Mouse (Mus musculus): Measurements from ENCODE around the gene Sntb2. TPM values are rescaled to one million over a fixed set of nuclear protein-coding genes. Genes with fewer than 3 reads are reported as not detected.
"Not testable (repeated sequence)": the region's sequence is repeated elsewhere in the genome, so short reads cannot be mapped to it uniquely, and the experiment has no call there.

The Sntb2 gene
- polyA plus RNA-seq, 1 experiment, result 8.7 TPM

DNA sequence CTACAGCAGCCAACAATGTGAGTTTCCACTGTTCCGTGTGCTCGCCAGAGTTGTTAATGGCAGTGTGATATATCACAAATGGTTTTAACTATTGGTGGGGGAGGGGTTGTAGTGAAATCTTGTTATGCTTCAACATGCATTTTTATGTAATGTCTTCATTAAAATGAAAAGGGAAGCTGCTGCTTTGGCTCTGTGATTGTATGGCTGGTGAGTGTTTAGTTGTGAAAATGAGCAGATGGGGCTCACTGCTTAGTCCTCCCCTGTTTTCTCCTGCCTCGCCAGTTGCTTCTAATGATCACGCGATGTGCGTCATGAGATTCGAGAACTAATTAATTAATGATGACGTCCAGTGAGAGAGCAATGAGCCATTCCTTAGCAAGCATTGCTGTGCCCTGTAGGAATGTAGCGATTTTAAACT lies 49.9 kb downstream of the Sntb2 start:
- Histone ChIP-seq H3K4me3 (ENCODE audit: insufficient read depth, low read length) (no peak overlapping the region), H3K4me1 (ENCODE audit: control insufficient read depth, insufficient read depth, low read length) (peaks cover 4% of the 10 kb centered on the region; the same call in 1 of the 2 replicates), H3K27ac (ENCODE audit: insufficient read depth, low read length) (no peak overlapping the region)
- TF ChIP-seq POLR2A (IDR thresholded peaks at IDR 0.05; ENCODE audit: extremely low read depth, insufficient read depth, low read length) (no peak), CTCF (IDR thresholded peaks at IDR 0.05; ENCODE audit: extremely low read depth, insufficient read depth, low read length) (no peak)

DNA sequence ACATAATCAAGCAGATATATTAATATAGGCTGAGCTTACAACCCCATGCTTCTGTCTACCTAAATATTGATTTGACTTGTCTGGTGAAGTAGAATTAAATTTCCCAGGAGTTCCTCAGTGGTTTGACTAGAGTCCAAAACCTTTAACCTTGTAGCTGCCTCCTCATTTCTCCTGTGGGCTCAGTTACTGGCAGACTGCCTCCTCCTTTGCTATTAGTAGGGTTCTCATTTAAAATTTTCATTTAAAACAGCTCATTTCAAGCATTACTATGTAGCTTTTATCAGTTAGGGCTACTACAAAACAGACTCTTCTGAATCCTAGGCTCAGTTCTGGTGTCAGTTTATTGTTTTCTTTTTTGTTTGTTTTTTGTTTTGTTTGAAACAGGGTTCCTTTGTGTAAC lies 50.4 kb downstream of the Sntb2 start:
- H3K4me3 ChIP-seq (ENCODE audit: insufficient read depth, low read length), result no peak overlapping the region
- TF ChIP-seq POLR2A (IDR thresholded peaks at IDR 0.05; ENCODE audit: extremely low read depth, insufficient read depth, low read length) (no peak), CTCF (IDR thresholded peaks at IDR 0.05; ENCODE audit: extremely low read depth, insufficient read depth, low read length) (no peak)
- H3K4me1 ChIP-seq (ENCODE audit: control insufficient read depth, insufficient read depth, low read length), result peaks cover 4% of the 10 kb centered on the region; the same call in 1 of the 2 replicates
- H3K27ac ChIP-seq (ENCODE audit: insufficient read depth, low read length), result no peak overlapping the region

DNA sequence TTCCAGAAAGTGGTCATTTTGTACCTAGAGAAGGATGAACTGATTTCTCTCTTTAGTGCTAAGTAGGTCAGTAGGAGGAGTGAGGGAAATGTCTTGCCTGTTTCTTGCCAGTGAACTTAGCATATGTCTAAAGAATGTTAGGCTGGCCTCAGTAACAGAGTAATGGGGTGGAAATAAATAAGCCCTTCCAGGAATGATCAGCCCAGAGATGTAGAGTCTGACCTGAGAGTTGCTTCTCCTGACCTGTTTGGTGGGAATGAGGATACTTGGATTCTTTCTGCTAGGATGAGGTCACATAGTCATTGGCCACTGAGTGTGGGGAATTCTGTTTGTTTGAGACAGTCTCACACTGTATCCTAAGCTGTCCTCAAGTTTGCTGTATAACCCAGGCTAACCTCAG lies 52.0 kb downstream of the Sntb2 start:
- no peak overlapping the region for H3K27ac ChIP-seq (ENCODE audit: insufficient read depth, low read length)
- no peak overlapping the region for H3K4me3 ChIP-seq (ENCODE audit: insufficient read depth, low read length)
- no peak for TF ChIP-seq CTCF (IDR thresholded peaks at IDR 0.05; ENCODE audit: extremely low read depth, insufficient read depth, low read length)
- TF ChIP-seq POLR2A (IDR thresholded peaks at IDR 0.05; ENCODE audit: extremely low read depth, insufficient read depth, low read length), result no peak

DNA sequence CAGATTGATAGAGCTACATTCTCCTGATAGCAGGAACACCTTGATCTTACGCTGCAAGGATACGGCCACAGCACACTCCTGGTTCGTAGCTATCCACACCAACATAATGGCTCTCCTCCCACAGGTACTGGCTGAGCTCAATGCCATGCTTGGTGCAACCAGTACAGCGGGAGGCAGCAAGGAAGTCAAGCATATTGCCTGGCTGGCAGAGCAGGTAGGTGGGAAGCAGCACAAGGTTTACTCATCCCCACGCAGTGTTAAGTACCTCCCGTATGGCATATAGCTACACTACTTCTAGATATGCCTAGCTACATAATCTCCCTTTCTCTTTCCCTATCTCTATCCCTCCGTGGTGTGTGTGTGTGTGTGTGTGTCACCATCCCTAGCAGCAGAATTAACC lies 55.8 kb downstream of the Sntb2 start:
- no peak overlapping the region for H3K27ac ChIP-seq (ENCODE audit: insufficient read depth, low read length)
- no peak overlapping the region for H3K4me3 ChIP-seq (ENCODE audit: insufficient read depth, low read length)
- H3K4me1 ChIP-seq (ENCODE audit: control insufficient read depth, insufficient read depth, low read length), result peaks cover 2% of the 10 kb centered on the region; the same call in 1 of the 2 replicates
- TF ChIP-seq CTCF (IDR thresholded peaks at IDR 0.05; ENCODE audit: extremely low read depth, insufficient read depth, low read length), result no peak
- TF ChIP-seq POLR2A (IDR thresholded peaks at IDR 0.05; ENCODE audit: extremely low read depth, insufficient read depth, low read length), result no peak

More for the DNA sequence above, 52.0 kb downstream of the Sntb2 start:
- H3K4me1 ChIP-seq (ENCODE audit: control insufficient read depth, insufficient read depth, low read length), result peaks cover 4% of the 10 kb centered on the region; the same call in 1 of the 2 replicates

DNA sequence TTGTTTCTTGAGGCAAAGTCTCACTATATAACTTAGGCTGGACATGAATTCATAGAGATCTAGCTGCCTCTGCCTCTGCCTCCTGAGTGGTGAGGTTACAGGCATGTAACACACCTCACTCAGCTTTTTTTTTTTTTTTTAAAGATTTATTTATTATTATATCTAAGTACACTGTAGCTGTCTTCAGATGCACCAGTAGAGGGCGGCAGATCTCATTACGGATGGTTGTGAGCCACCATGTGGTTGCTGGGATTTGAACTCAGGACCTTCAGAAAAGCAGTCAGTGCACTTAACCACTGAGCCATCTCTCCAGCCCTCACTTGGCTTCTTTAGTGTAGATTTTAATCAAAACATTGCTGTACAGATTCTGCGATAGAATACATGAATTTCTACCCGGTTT lies 60.8 kb downstream of the Sntb2 start:
- not testable (repeated sequence) for H3K27ac ChIP-seq (ENCODE audit: insufficient read depth, low read length); H3K4me1 ChIP-seq (ENCODE audit: control insufficient read depth, insufficient read depth, low read length); H3K4me3 ChIP-seq (ENCODE audit: insufficient read depth, low read length)

DNA sequence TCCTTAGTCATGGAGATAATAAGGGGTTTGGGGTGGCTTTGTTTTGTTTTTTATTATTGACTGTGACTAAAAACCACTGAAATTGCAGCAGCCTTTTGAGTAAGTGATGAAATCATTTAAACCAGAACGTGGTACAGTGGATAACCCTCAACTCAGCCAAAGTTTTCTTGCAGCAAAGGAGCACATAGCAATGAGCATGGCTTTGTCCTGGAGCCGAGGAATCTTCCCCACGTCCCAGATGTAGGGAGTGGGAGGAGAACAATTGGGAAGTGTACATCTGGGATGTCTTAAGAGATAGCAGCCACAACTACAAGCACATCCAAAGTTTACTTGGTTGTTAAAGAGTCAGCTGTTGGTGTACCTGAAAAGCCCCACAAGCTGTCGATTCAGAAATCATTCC lies 61.9 kb downstream of the Sntb2 start:
- TF ChIP-seq POLR2A (IDR thresholded peaks at IDR 0.05; ENCODE audit: extremely low read depth, insufficient read depth, low read length), result no peak
- Histone ChIP-seq H3K27ac (ENCODE audit: insufficient read depth, low read length) (no peak overlapping the region), H3K4me1 (ENCODE audit: control insufficient read depth, insufficient read depth, low read length) (no peaks in the 10 kb centered on the region), H3K4me3 (ENCODE audit: insufficient read depth, low read length) (no peak overlapping the region)

DNA sequence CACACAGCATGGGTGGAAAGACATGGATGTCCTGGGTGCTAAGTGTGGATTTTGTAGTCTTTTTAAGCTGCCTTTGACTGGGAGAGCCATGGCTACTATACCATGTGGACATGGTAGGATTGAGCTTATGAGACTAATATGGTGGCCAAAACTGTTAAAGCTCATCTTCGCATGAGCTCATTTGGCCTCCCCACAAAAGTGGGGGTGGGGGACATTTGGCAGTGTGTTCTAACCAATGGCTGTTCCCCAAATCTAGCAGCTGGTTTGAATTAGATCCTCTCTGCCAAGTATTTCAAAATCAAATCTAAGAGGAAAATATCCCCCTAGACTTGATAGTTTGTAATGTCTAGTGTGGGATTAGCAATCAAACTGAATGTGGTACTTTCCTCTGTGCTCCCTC lies 63.5 kb downstream of the Sntb2 start:
- Histone ChIP-seq H3K4me1 (ENCODE audit: control insufficient read depth, insufficient read depth, low read length) (no peaks in the 10 kb centered on the region), H3K4me3 (ENCODE audit: insufficient read depth, low read length) (no peak overlapping the region), H3K27ac (ENCODE audit: insufficient read depth, low read length) (no peak overlapping the region)
- TF ChIP-seq POLR2A (IDR thresholded peaks at IDR 0.05; ENCODE audit: extremely low read depth, insufficient read depth, low read length) (no peak), CTCF (IDR thresholded peaks at IDR 0.05; ENCODE audit: extremely low read depth, insufficient read depth, low read length) (no peak)

DNA sequence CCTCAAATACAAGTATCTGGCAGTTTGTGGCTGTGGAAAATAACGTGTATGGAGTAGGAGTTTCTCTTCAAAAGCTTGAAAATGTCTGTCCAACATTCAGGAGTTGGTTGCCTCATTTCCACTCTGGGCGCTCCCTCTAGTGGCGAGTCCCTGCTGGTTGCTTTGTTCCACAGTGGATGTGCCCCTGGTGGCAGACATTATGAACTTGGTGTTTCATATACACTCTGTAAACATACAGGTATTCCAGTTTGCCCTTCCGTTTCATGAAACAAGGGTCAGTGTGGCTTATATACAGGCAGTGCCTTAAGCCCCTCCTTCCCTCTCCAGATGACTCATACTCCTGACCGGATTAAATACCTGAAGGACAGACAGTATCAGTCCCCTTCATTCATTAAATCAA lies 67.0 kb downstream of the Sntb2 start:
- Histone ChIP-seq H3K27ac (ENCODE audit: insufficient read depth, low read length) (no peak overlapping the region), H3K4me3 (ENCODE audit: insufficient read depth, low read length) (no peak overlapping the region), H3K4me1 (ENCODE audit: control insufficient read depth, insufficient read depth, low read length) (no peaks in the 10 kb centered on the region)
- peak; percentile 99 for TF ChIP-seq CTCF (IDR thresholded peaks at IDR 0.05; ENCODE audit: extremely low read depth, insufficient read depth, low read length)
- no peak for TF ChIP-seq POLR2A (IDR thresholded peaks at IDR 0.05; ENCODE audit: extremely low read depth, insufficient read depth, low read length)

DNA sequence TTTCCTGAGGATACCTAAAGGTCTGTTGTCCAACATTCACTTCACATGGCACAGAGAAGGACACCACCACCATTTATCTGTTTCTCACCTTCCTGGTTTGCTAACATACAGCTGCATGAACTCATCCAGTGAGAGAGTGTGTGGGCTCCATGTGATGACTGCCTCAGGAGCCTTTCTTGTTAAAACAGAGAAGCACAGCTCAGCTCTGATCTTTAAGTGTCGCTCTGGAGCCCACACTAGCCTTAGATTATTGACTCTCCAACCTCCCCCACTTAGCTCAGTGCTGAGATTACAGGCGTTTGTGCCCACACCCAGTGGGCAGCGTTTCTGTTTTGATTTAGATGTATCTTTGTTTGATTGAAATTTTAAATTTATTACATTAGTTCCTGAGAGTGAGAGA lies 72.2 kb downstream of the Sntb2 start:
- Histone ChIP-seq H3K4me1 (ENCODE audit: control insufficient read depth, insufficient read depth, low read length) (0 out of 2 replicates have a peak, but pooled peaks cover 1% of the 10 kb centered on the region), H3K27ac (ENCODE audit: insufficient read depth, low read length) (no peak overlapping the region), H3K4me3 (ENCODE audit: insufficient read depth, low read length) (no peak overlapping the region)
- TF ChIP-seq CTCF (IDR thresholded peaks at IDR 0.05; ENCODE audit: extremely low read depth, insufficient read depth, low read length) (no peak), POLR2A (IDR thresholded peaks at IDR 0.05; ENCODE audit: extremely low read depth, insufficient read depth, low read length) (no peak)

DNA sequence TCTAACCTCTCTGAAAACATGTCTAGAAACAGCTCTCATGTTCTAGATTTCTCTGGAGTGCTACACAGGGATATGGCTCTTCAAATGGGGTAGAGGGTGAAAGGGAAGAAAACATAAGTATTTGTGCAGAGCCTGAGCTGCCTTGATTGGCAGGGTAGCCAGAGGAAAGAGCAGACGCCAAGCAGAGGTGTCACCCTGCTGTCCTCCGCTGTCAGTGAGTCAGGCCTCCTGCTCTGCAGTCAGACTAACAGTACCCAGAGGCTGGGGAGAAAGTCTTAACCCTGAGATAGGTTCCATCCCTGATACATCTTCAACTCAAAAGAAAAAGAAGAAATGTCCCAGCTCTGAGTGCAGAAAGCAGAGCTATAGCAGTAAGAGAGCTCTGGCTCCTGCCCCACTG lies 77.1 kb downstream of the Sntb2 start:
- H3K4me1 ChIP-seq (ENCODE audit: control insufficient read depth, insufficient read depth, low read length), result 0 out of 2 replicates have a peak, but pooled peaks cover 1% of the 10 kb centered on the region
- H3K27ac ChIP-seq (ENCODE audit: insufficient read depth, low read length), result no peak overlapping the region
- H3K4me3 ChIP-seq (ENCODE audit: insufficient read depth, low read length), result no peak overlapping the region
- no peak for TF ChIP-seq CTCF (IDR thresholded peaks at IDR 0.05; ENCODE audit: extremely low read depth, insufficient read depth, low read length)
- no peak for TF ChIP-seq POLR2A (IDR thresholded peaks at IDR 0.05; ENCODE audit: extremely low read depth, insufficient read depth, low read length)

DNA sequence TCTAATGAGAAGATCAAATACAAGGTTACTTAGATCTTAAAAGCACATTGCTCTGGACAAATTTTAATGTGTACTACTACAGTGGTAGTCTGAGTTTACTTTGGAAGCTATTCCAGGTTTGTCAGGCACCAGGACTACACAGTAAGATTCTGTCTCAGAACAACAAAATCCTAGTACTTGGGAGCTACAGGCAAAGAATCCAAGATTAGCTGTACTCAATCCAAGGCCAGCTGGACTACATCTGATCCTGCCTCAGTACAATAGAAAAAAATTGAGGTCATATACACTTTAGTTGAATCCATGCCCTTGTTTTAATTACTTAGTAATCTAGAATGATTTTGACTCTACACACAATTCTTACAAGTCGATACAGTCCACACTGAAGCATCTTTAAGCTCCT lies 79.4 kb downstream of the Sntb2 start:
- Histone ChIP-seq H3K4me1 (ENCODE audit: control insufficient read depth, insufficient read depth, low read length) (no peaks in the 10 kb centered on the region), H3K4me3 (ENCODE audit: insufficient read depth, low read length) (no peak overlapping the region), H3K27ac (ENCODE audit: insufficient read depth, low read length) (no peak overlapping the region)

More for the DNA sequence above, 79.4 kb downstream of the Sntb2 start:
- TF ChIP-seq CTCF (IDR thresholded peaks at IDR 0.05; ENCODE audit: extremely low read depth, insufficient read depth, low read length) (no peak), POLR2A (IDR thresholded peaks at IDR 0.05; ENCODE audit: extremely low read depth, insufficient read depth, low read length) (no peak)

Data from cortical plate, adult 2 months (tissue).